Mouse (Mus musculus) liver, embryonic 14.5 days (tissue): ENCODE measurements around the gene Tcl1b4. TPM values are rescaled to one million over a fixed set of nuclear protein-coding genes. Genes with fewer than 3 reads are reported as not detected.

Experiments
- ATAC-seq: fragments of 200-750 bp; cut with Nextera tagmentation; 2 replicates; pipeline ENCODE4 v1.8.0; 2017; ENCODE audit warnings: moderate number of reproducible peaks, mild to moderate bottlenecking, moderate library complexity; ENCODE audit not compliant: insufficient read depth
- DNase-seq, 3 experiments: peaks; one replicate each; pipeline ENCODE4 v3.0.0-alpha.2; 2012 to 2013; ENCODE audit warnings: low read depth in 3 of 3, low spot score in 3 of 3
- H3K27ac ChIP-seq: fragments of 300-500 bp; sonication (generic); 2 replicates; pipeline ENCODE4 v1.5.1; 2014; ENCODE audit warnings: moderate library complexity, mild to moderate bottlenecking, control low read depth, inconsistent platforms
- H3K27me3 ChIP-seq: fragments of 300-500 bp; sonication (generic); 2 replicates; pipeline ENCODE4 v1.6.1; 2014; ENCODE audit warnings: mild to moderate bottlenecking, low read length, moderate library complexity; ENCODE audit not compliant: control insufficient read depth, insufficient read depth
- H3K36me3 ChIP-seq: fragments of 300-500 bp; sonication (generic); replicated peaks from 2 replicates; pipeline ENCODE4 v1.6.1; 2014; ENCODE audit warnings: low read depth; ENCODE audit not compliant: control insufficient read depth, insufficient read depth
- H3K4me1 ChIP-seq, 2 experiments: fragments of 200-500 bp in 1 of 2; fragments of 300-500 bp in 1 of 2; sonication (generic) in 1 of 2; replicated peaks; 2 replicates each; pipeline ENCODE4 v1.6.1; 2012 to 2014; ENCODE audit warnings: antibody characterized with exemption in 1 of 2, inconsistent platforms in 1 of 2, low read length in 1 of 2; ENCODE audit not compliant: control insufficient read depth in 2 of 2, insufficient read depth in 2 of 2
- H3K4me2 ChIP-seq: fragments of 300-500 bp; sonication (generic); 2 replicates; pipeline ENCODE4 v1.6.1; 2014; ENCODE audit warnings: low read depth, mild to moderate bottlenecking, control low read depth, moderate library complexity
- H3K4me3 ChIP-seq, 2 experiments: fragments of 200-500 bp in 1 of 2; fragments of 300-500 bp in 1 of 2; sonication (generic) in 1 of 2; 2 replicates each; pipeline ENCODE4 v1.5.1; 2012 to 2014; ENCODE audit warnings: low read depth in 2 of 2, low read length in 2 of 2, mild to moderate bottlenecking in 2 of 2, control low read depth in 1 of 2, inconsistent platforms in 1 of 2, moderate library complexity in 1 of 2; ENCODE audit not compliant: insufficient read depth in 1 of 2
- H3K9ac ChIP-seq: fragments of 300-500 bp; sonication (generic); replicated peaks from 2 replicates; pipeline ENCODE4 v1.6.1; 2014; ENCODE audit warnings: mild to moderate bottlenecking, control low read depth, moderate library complexity
- H3K9me3 ChIP-seq: fragments of 300-500 bp; sonication (generic); 2 replicates; pipeline ENCODE4 v1.6.1; 2016; ENCODE audit warnings: low read length, mixed read lengths; ENCODE audit not compliant: control insufficient read depth
- CTCF ChIP-seq: IDR thresholded peaks from 2 replicates; pipeline ENCODE4 v1.5.1; 2016; ENCODE audit warnings: antibody characterized with exemption, low read depth, control low read depth
- EP300 ChIP-seq: IDR thresholded peaks from 2 replicates; pipeline ENCODE4 v1.6.1; 2016; ENCODE audit warnings: antibody characterized with exemption, low read depth
- WGBS: fragments of 180-500 bp; shearing (Covaris S2); extraction: QIAGEN DNeasy Blood & Tissue Kit; methylation state at CpG from one replicate; pipeline ENCODE4 v1.1.7; 2014; ENCODE audit not compliant: insufficient replicate concordance; 5-methylcytosine and 5-hydroxymethylcytosine counted together
- polyA plus RNA-seq, 2 experiments: library from polyadenylated mRNA; depleted of rRNA in 1 of 2; stranded (reverse) in 1 of 2; unstranded in 1 of 2; fragments of >200 nt; fragmentation: Nextera tagmentation in 1 of 2; extraction: Ambion mirVana in 1 of 2; gene quantifications; 2 replicates each; pipeline versions ENCODE4 v1.2.1 to v1.2.3; 2012 to 2014

Gene Tcl1b4
- polyA plus RNA-seq, 2 experiments: not detected

- no peak for TF ChIP-seq CTCF
- no peak for TF ChIP-seq EP300
- no peak overlapping the region for H3K4me3 ChIP-seq
- 37% methylated on average over 1 of the region's 1 CpGs for WGBS
- H3K4me2 ChIP-seq: no peak overlapping the region
- no peaks in the 10 kb centered on the region for H3K27me3 ChIP-seq
- H3K36me3 ChIP-seq: no peaks in the 10 kb centered on the region
- ATAC-seq: no peak
- no peak overlapping the region for H3K27ac ChIP-seq
- H3K9ac ChIP-seq: no peak overlapping the region
- no peaks in the 10 kb centered on the region for H3K4me1 ChIP-seq
- DNase-seq: no peak
- H3K9me3 ChIP-seq: no peaks in the 10 kb centered on the region
Observed at GRCm38 (mm10) chr12:105207071-105207470, 5.3 kb downstream of the Tcl1b4 start.

- 69% methylated on average over 1 of the region's 1 CpGs for WGBS
Observed at GRCm38 (mm10) chr12:105208441-105208840, 6.7 kb downstream of the Tcl1b4 start.

GRCm38 (mm10) chr12:105209231-105209630 lies 7.5 kb downstream of the Tcl1b4 start:
- Histone ChIP-seq H3K27ac (no peak overlapping the region), H3K9me3 (no peaks in the 10 kb centered on the region), H3K9ac (no peak overlapping the region), H3K4me1 (no peaks in the 10 kb centered on the region), H3K36me3 (no peaks in the 10 kb centered on the region), H3K27me3 (no peaks in the 10 kb centered on the region), H3K4me2 (no peak overlapping the region), H3K4me3 (no peak overlapping the region)
- ATAC-seq (no peak), DNase-seq (no peak)
- TF ChIP-seq EP300: no peak
- no peak for TF ChIP-seq CTCF
- 69% methylated on average over 7 of the region's 7 CpGs for WGBS

More at GRCm38 (mm10) chr12:105208441-105208840, 6.7 kb downstream of the Tcl1b4 start:
- TF ChIP-seq CTCF (no peak), EP300 (no peak)
- no peak overlapping the region for H3K9ac ChIP-seq
- H3K27me3 ChIP-seq: no peaks in the 10 kb centered on the region
- no peak for DNase-seq
- no peak overlapping the region for H3K4me3 ChIP-seq
- no peaks in the 10 kb centered on the region for H3K36me3 ChIP-seq
- H3K4me2 ChIP-seq: no peak overlapping the region
- no peak overlapping the region for H3K27ac ChIP-seq
- no peak for ATAC-seq
- H3K4me1 ChIP-seq: no peaks in the 10 kb centered on the region
- no peaks in the 10 kb centered on the region for H3K9me3 ChIP-seq

- ATAC-seq: no peak
- no peak overlapping the region for H3K27ac ChIP-seq
- no peaks in the 10 kb centered on the region for H3K36me3 ChIP-seq
- H3K9ac ChIP-seq: no peak overlapping the region
- H3K9me3 ChIP-seq: no peaks in the 10 kb centered on the region
- H3K4me2 ChIP-seq: no peak overlapping the region
- no peaks in the 10 kb centered on the region for H3K27me3 ChIP-seq
- WGBS: 59% methylated on average over 7 of the region's 7 CpGs
- H3K4me1 ChIP-seq: no peaks in the 10 kb centered on the region
- H3K4me3 ChIP-seq: no peak overlapping the region
- no peak for DNase-seq
- TF ChIP-seq CTCF (no peak), EP300 (no peak)
Observed at GRCm38 (mm10) chr12:105217101-105217760, 15.5 kb downstream of the Tcl1b4 start.

GRCm38 (mm10) chr12:105222601-105223319 lies 21.0 kb downstream of the Tcl1b4 start, which contains the start of gene Tcl1:
TSS of gene Tcl1 (minus strand) at chr12:105222793.
- Histone ChIP-seq H3K9me3 (no peaks in the 10 kb centered on the region), H3K27me3 (no peaks in the 10 kb centered on the region), H3K4me2 (no peak within 1 kb of the TSS), H3K4me1 (no peaks in the 10 kb centered on the region), H3K27ac (no peak within 1 kb of the TSS), H3K9ac (no peak within 1 kb of the TSS), H3K4me3 (no peak within 1 kb of the TSS), H3K36me3 (no peaks in the 10 kb centered on the region)
- ATAC-seq (no peak), DNase-seq (no peak)
- WGBS: 72% methylated on average over 22 of the region's 22 CpGs
- TF ChIP-seq CTCF (no peak), EP300 (no peak)
